Mouse (Mus musculus) ES-Bruce4 (cell line): Measurements from ENCODE around the gene Ms4a4a.

Experiments used
- CTCF ChIP-seq: IDR thresholded peaks from one replicate; pipeline ENCODE4 v1.8.1; 2011; ENCODE audit warnings: low read depth, low read length
- POLR2A ChIP-seq: IDR thresholded peaks from one replicate; pipeline ENCODE4 v1.8.1; 2011; ENCODE audit warnings: low read length; ENCODE audit not compliant: insufficient read depth

DNA sequence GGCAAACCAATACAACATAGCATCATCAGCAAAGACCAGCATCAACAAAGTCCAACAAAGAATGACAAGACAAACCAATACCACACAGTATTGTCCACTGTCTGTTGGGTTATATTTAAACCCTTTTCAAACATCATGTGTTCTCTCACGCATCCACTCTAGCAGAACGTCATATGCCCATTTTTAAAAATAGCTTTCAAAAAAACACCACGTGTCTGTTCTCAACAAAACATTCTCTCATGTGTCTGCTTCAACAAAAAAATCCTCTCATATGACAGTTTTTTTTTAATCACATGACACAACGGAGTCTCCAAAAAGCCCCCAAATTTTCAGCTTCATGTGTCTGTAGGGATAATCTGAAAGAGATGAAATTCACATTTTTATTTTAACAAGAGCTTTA, 12.4 kb downstream of the Ms4a4a start:
- no peak for TF ChIP-seq CTCF
- no peak for TF ChIP-seq POLR2A
